Mouse (Mus musculus) kidney, embryonic 15.5 days (tissue): ENCODE results near the gene Gm45785. TPM values are rescaled to one million over a fixed set of nuclear protein-coding genes. Genes with fewer than 3 reads are reported as not detected.

Source experiments
- ATAC-seq: fragments of 200-750 bp; cut with Nextera tagmentation; replicated peaks from 2 replicates; pipeline ENCODE4 v1.8.0; 2017; ENCODE audit warnings: moderate TSS enrichment; ENCODE audit not compliant: low FRiP score
- H3K27ac ChIP-seq: fragments of 300-500 bp; sonication (generic); 2 replicates; pipeline ENCODE4 v1.5.1; 2015; ENCODE audit warnings: mild to moderate bottlenecking, inconsistent platforms
- H3K27me3 ChIP-seq: fragments of 300-500 bp; sonication (generic); 2 replicates; pipeline ENCODE4 v1.6.1; 2015; ENCODE audit warnings: inconsistent platforms
- H3K36me3 ChIP-seq: fragments of 300-500 bp; sonication (generic); 2 replicates; pipeline ENCODE4 v1.6.1; 2015; ENCODE audit warnings: inconsistent platforms
- H3K4me1 ChIP-seq: fragments of 300-500 bp; sonication (generic); 2 replicates; pipeline ENCODE4 v1.6.1; 2015; ENCODE audit warnings: inconsistent platforms
- H3K4me2 ChIP-seq: fragments of 300-500 bp; sonication (generic); 2 replicates; pipeline ENCODE4 v1.6.1; 2015; ENCODE audit warnings: moderate library complexity, mild to moderate bottlenecking, inconsistent platforms
- H3K4me3 ChIP-seq: fragments of 300-500 bp; sonication (generic); replicated peaks from 2 replicates; pipeline ENCODE4 v1.5.1; 2015; ENCODE audit warnings: mild to moderate bottlenecking, inconsistent platforms
- H3K9ac ChIP-seq: fragments of 300-500 bp; sonication (generic); 2 replicates; pipeline ENCODE4 v1.6.1; 2015; ENCODE audit warnings: mild to moderate bottlenecking, inconsistent platforms
- H3K9me3 ChIP-seq: fragments of 300-500 bp; sonication (generic); replicated peaks from 2 replicates; pipeline ENCODE4 v1.6.1; 2016; ENCODE audit warnings: inconsistent platforms
- WGBS: fragments of 180-500 bp; shearing (Covaris S2); methylation state at CpG from one replicate; pipeline ENCODE4 v1.1.7; 2015; ENCODE audit warnings: mixed read lengths; 5-methylcytosine and 5-hydroxymethylcytosine counted together
- polyA plus RNA-seq: library from polyadenylated mRNA; unstranded; fragments of >200 nt; fragmentation: Nextera tagmentation; extraction: Ambion mirVana; gene quantifications from 2 replicates; pipeline ENCODE4 v1.2.1, GENCODE M21; 2015

Gm45785 gene
- polyA plus RNA-seq, 1 experiment from 2014 or later, result not detected

- H3K36me3 ChIP-seq, result peaks cover 40% of the 10 kb centered on the region
- peak within 1 kb of the TSS; percentile 83 for H3K9ac ChIP-seq
- H3K4me2 ChIP-seq, result peak within 1 kb of the TSS; percentile 88
- H3K4me3 ChIP-seq, result peak within 1 kb of the TSS; percentile 96
- ATAC-seq, result peak; percentile 97
- H3K27ac ChIP-seq, result peak within 1 kb of the TSS; percentile 95
- H3K27me3 ChIP-seq, result no peaks in the 10 kb centered on the region
- WGBS, result under 1% methylated on average over 59 of the region's 59 CpGs
- H3K9me3 ChIP-seq, result no peaks in the 10 kb centered on the region
- H3K4me1 ChIP-seq, result peaks cover 23% of the 10 kb centered on the region
Observed at GRCm38 (mm10) chr7:140881696-140882468, 25.8 kb upstream of the Gm45785 start, which contains the start of the genes Psmd13 and Sirt3. Gene Psmd13, plus strand, starts transcription at chr7:140881968. Gene Sirt3, minus strand, starts transcription at chr7:140882309.

GRCm38 (mm10) chr7:140880865-140881515 lies 24.9 kb upstream of the Gm45785 start:
- 12% methylated on average over 8 of the region's 8 CpGs for WGBS
- Histone ChIP-seq H3K4me1 (peaks cover 23% of the 10 kb centered on the region), H3K4me3 (peak overlapping the region; percentile 96), H3K27me3 (no peaks in the 10 kb centered on the region), H3K27ac (0 out of 2 replicates have a peak overlapping the region, but pooled peaks have one; percentile 25), H3K4me2 (peak overlapping the region; percentile 88), H3K9me3 (no peaks in the 10 kb centered on the region), H3K36me3 (peaks cover 40% of the 10 kb centered on the region), H3K9ac (peak overlapping the region; percentile 83)
- ATAC-seq, result no peak

- no peak overlapping the region for H3K9ac ChIP-seq
- ATAC-seq, result no peak
- peak overlapping the region; percentile 88 for H3K4me2 ChIP-seq
- H3K9me3 ChIP-seq, result no peaks in the 10 kb centered on the region
- H3K27ac ChIP-seq, result 0 out of 2 replicates have a peak overlapping the region, but pooled peaks have one; percentile 25
- peaks cover 23% of the 10 kb centered on the region for H3K4me1 ChIP-seq
- H3K4me3 ChIP-seq, result peak overlapping the region; percentile 96
- H3K36me3 ChIP-seq, result peaks cover 39% of the 10 kb centered on the region
- no peaks in the 10 kb centered on the region for H3K27me3 ChIP-seq
- 80% methylated on average over 3 of the region's 3 CpGs for WGBS
Observed at GRCm38 (mm10) chr7:140880419-140880818, 24.3 kb upstream of the Gm45785 start.

GRCm38 (mm10) chr7:140879355-140879754 lies 23.2 kb upstream of the Gm45785 start:
- no peak overlapping the region for H3K4me3 ChIP-seq
- 88% methylated on average over 7 of the region's 7 CpGs for WGBS
- H3K27ac ChIP-seq, result no peak overlapping the region
- H3K9ac ChIP-seq, result no peak overlapping the region
- H3K4me1 ChIP-seq, result peaks cover 23% of the 10 kb centered on the region
- H3K36me3 ChIP-seq, result peaks cover 38% of the 10 kb centered on the region
- H3K27me3 ChIP-seq, result no peaks in the 10 kb centered on the region
- ATAC-seq, result no peak
- H3K9me3 ChIP-seq, result no peaks in the 10 kb centered on the region
- H3K4me2 ChIP-seq, result no peak overlapping the region

- 85% methylated on average over 6 of the region's 6 CpGs for WGBS
Observed at GRCm38 (mm10) chr7:140877364-140877763, 21.2 kb upstream of the Gm45785 start.

GRCm38 (mm10) chr7:140874224-140874623 lies 18.1 kb upstream of the Gm45785 start:
- no peaks in the 10 kb centered on the region for H3K27me3 ChIP-seq
- WGBS, result 91% methylated on average over 4 of the region's 4 CpGs
- no peaks in the 10 kb centered on the region for H3K4me1 ChIP-seq
- no peak overlapping the region for H3K4me2 ChIP-seq
- no peak overlapping the region for H3K27ac ChIP-seq
- peaks cover 68% of the 10 kb centered on the region for H3K36me3 ChIP-seq
- no peak overlapping the region for H3K4me3 ChIP-seq
- ATAC-seq, result no peak
- no peak overlapping the region for H3K9ac ChIP-seq
- no peaks in the 10 kb centered on the region for H3K9me3 ChIP-seq

More at GRCm38 (mm10) chr7:140877364-140877763, 21.2 kb upstream of the Gm45785 start:
- H3K27me3 ChIP-seq, result no peaks in the 10 kb centered on the region
- no peak overlapping the region for H3K9ac ChIP-seq
- H3K27ac ChIP-seq, result no peak overlapping the region
- no peak overlapping the region for H3K4me2 ChIP-seq
- peaks cover 46% of the 10 kb centered on the region for H3K36me3 ChIP-seq
- no peak overlapping the region for H3K4me3 ChIP-seq
- no peaks in the 10 kb centered on the region for H3K9me3 ChIP-seq
- no peak for ATAC-seq
- H3K4me1 ChIP-seq, result peaks cover 8% of the 10 kb centered on the region

- Histone ChIP-seq H3K4me2 (no peak overlapping the region), H3K4me1 (no peaks in the 10 kb centered on the region), H3K9me3 (no peaks in the 10 kb centered on the region), H3K36me3 (peaks cover 80% of the 10 kb centered on the region), H3K4me3 (no peak overlapping the region), H3K9ac (no peak overlapping the region), H3K27me3 (no peaks in the 10 kb centered on the region), H3K27ac (no peak overlapping the region)
- no peak for ATAC-seq
- WGBS, result 85% methylated on average over 12 of the region's 12 CpGs
Observed at GRCm38 (mm10) chr7:140864761-140865160, 8.6 kb upstream of the Gm45785 start.

GRCm38 (mm10) chr7:140860728-140861127 lies 4.6 kb upstream of the Gm45785 start:
- ATAC-seq, result no peak
- Histone ChIP-seq H3K4me3 (no peak overlapping the region), H3K9me3 (no peaks in the 10 kb centered on the region), H3K4me1 (peaks cover 16% of the 10 kb centered on the region), H3K4me2 (no peak overlapping the region), H3K27me3 (no peaks in the 10 kb centered on the region), H3K27ac (no peak overlapping the region), H3K36me3 (peaks cover 75% of the 10 kb centered on the region), H3K9ac (no peak overlapping the region)
- WGBS, result 95% methylated on average over 5 of the region's 5 CpGs

- H3K27me3 ChIP-seq, result no peaks in the 10 kb centered on the region
- WGBS, result 65% methylated on average over 6 of the region's 6 CpGs
- peaks cover 23% of the 10 kb centered on the region for H3K4me1 ChIP-seq
- no peak overlapping the region for H3K4me2 ChIP-seq
- H3K9me3 ChIP-seq, result no peaks in the 10 kb centered on the region
- no peak overlapping the region for H3K27ac ChIP-seq
- no peak overlapping the region for H3K9ac ChIP-seq
- no peak overlapping the region for H3K4me3 ChIP-seq
- ATAC-seq, result no peak
- H3K36me3 ChIP-seq, result peaks cover 68% of the 10 kb centered on the region
Observed at GRCm38 (mm10) chr7:140859997-140860396, 3.9 kb upstream of the Gm45785 start.

GRCm38 (mm10) chr7:140858746-140859145 lies 2.6 kb upstream of the Gm45785 start:
- H3K36me3 ChIP-seq, result peaks cover 65% of the 10 kb centered on the region
- WGBS, result 96% methylated on average over 8 of the region's 8 CpGs
- no peaks in the 10 kb centered on the region for H3K9me3 ChIP-seq
- peak overlapping the region; percentile 100 for H3K4me2 ChIP-seq
- H3K27ac ChIP-seq, result no peak overlapping the region
- no peaks in the 10 kb centered on the region for H3K27me3 ChIP-seq
- ATAC-seq, result no peak
- H3K9ac ChIP-seq, result 0 out of 2 replicates have a peak overlapping the region, but pooled peaks have one; percentile 93
- peaks cover 28% of the 10 kb centered on the region for H3K4me1 ChIP-seq
- H3K4me3 ChIP-seq, result peak overlapping the region; percentile 92

GRCm38 (mm10) chr7:140857550-140858505 lies 1.7 kb upstream of the Gm45785 start, which contains the start of gene Bet1l:
Gene Bet1l, minus strand, starts transcription at chr7:140857577.
- Histone ChIP-seq H3K4me3 (peak within 1 kb of the TSS; percentile 92), H3K27ac (peak within 1 kb of the TSS; percentile 95), H3K4me2 (peak within 1 kb of the TSS; percentile 100), H3K9ac (peak within 1 kb of the TSS; percentile 93), H3K36me3 (peaks cover 65% of the 10 kb centered on the region), H3K9me3 (no peaks in the 10 kb centered on the region), H3K27me3 (no peaks in the 10 kb centered on the region), H3K4me1 (peaks cover 28% of the 10 kb centered on the region)
- 32% methylated on average over 40 of the region's 40 CpGs for WGBS
- ATAC-seq, result peak; percentile 49
